Mouse (Mus musculus) CD4-positive helper T cell, adult 2 months (primary cell): ENCODE data around the gene Naa38.

Experiments
- DNase-seq: peaks from one replicate; pipeline ENCODE4 v3.0.0-alpha.2; 2012; ENCODE audit warnings: low read depth, missing footprints, low spot score

Gene Naa38

GRCm38 (mm10) chr11:69395235-69395633 lies at the start of gene Naa38, which contains the start of gene Cyb5d1:
Naa38 (plus strand) TSS chr11:69395487.
Cyb5d1 (minus strand) TSS chr11:69395631.
- peak; percentile 94 for DNase-seq

GRCm38 (mm10) chr11:69346441-69346840 lies 48.8 kb upstream of the Naa38 start:
- no peak for DNase-seq

DNA sequence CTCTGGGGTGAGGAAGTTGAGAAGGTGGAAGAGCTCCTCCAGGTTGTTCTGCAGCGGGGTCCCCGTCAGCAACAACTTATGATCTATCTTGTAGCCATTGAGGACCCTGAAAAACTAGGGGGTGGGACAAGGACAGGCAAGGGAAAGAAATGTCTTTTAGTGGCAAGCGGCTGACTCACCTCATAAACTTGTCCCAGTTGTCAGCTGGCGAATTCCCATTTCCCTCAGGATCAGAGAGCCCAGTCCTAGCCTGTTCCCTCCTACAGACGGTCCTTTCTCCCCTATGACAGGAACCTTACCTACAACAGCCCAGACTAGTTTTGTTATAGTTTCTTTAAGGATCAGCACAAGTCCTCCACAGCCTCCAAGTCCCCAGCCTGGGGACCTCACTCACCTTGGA lies 38.7 kb upstream of the Naa38 start:
- DNase-seq, result no peak

DNA sequence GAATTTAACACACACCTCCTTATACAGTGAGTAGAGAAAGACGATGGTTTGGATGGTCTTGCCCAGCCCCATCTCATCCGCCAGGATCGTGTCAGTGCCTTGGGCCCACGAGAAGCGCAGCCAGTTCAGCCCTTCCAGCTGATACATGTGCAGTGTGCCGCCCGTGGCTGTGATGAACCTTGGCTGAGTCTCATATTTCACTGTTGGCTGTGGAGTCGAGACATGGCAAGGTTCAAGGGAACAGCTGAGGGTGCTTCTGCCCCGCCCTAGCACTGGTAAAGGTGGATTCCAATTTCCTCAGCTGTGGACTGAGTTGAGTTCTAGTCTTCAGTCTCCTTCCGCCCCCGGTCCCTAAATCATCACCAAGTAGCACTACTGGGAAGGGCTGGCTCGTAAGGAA lies 37.6 kb upstream of the Naa38 start:
- no peak for DNase-seq

GRCm38 (mm10) chr11:69362021-69362420 lies 33.3 kb upstream of the Naa38 start:
- DNase-seq, result no peak

DNA sequence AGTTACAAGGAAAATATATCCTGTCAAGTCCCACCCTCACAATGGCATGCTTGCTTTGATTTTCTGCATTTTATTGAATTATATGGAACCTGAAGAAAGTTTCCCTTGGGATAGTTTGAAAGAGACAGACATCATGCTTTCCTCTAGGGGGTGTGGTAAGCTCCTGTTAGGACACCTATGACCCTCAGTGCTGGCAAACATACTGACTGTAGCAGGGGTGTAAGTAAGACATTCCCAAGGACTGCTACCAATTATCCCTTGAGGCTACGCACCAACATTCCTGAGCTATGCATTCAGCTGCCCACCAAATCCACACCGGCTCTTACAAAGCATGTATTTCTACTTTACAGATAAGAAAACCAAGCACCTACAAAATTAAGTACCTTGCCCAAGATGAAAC lies 32.8 kb upstream of the Naa38 start:
- DNase-seq, result no peak

DNA sequence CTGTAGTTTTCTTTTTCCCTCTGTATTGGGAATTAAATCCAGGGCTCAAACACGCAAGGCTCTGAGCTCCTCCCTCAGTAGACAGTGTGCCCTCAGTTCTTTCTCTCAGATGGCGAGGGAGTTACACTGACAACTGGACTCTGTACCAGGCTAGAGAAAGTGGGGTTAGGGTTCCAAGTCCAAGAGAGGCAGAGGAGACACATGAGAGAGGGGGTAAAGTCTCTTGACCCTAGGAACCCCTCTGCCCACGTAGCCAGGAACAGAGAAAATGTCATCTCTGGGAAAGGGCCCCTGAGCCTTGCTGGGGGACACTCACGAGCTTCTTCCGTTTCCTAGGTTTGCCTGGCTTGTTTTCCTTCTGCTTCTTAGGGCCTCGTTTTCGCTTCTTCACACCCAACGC lies 30.9 kb upstream of the Naa38 start:
- DNase-seq, result no peak

DNA sequence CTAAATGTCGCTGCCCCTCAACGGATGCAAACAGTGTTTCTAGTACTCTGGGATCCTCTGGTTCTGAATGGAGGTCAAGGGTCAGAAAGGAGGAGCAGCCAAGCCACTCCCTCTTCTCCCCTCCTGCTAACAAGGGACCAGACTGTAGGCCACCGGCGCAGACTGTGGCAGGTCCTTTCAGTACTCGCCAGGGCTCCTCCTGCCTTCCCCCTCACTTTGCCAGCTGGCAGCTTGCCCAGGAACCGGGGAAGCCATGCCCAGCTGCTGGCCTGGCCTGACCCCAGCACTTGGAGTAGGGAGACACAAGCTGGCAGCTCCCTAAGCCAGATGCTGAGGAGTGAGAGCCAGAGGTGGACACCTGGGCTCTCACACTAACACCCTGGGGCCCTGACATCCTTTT lies 30.4 kb upstream of the Naa38 start:
- DNase-seq, result no peak

GRCm38 (mm10) chr11:69365722-69366121 lies 29.6 kb upstream of the Naa38 start:
- DNase-seq, result peak; percentile 38

GRCm38 (mm10) chr11:69366157-69366854 lies 29.0 kb upstream of the Naa38 start:
- peak; percentile 98 for DNase-seq

DNA sequence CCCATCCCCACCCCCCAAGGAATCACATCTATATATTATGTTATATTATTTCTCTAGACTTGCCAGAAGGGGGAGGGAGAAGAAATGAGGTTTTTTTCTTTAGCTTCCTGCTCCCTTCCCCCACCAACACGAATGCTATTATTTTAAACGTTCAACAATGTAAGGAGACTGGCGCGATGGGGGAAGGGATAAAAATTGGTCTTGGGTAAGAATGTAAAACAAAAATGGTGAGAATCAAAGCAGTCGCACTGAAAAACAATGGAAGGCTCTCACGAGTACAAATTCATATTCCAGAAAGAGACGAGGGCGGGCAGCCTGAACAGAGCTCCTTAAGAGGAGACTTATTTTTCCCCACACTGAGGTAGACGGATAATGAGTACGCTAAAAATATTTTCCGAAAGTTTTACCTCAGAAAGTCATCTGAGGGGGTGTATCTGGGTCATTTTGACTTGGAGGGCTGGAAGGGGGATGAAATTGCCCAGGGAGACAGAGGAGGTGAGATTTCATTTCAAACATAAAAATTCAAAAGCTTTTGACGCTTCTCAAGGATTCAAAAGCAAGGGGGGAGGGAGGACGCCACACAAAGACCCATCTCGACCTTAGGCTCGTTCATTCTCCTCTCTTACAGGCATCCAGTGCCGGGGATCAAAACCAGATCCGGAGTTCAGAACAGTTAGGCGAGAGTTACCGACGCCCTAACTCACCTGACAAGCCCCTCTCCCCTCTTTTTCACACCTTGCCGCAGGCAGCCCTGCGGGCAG lies 28.3 kb upstream of the Naa38 start:
- DNase-seq, result peak; percentile 74

DNA sequence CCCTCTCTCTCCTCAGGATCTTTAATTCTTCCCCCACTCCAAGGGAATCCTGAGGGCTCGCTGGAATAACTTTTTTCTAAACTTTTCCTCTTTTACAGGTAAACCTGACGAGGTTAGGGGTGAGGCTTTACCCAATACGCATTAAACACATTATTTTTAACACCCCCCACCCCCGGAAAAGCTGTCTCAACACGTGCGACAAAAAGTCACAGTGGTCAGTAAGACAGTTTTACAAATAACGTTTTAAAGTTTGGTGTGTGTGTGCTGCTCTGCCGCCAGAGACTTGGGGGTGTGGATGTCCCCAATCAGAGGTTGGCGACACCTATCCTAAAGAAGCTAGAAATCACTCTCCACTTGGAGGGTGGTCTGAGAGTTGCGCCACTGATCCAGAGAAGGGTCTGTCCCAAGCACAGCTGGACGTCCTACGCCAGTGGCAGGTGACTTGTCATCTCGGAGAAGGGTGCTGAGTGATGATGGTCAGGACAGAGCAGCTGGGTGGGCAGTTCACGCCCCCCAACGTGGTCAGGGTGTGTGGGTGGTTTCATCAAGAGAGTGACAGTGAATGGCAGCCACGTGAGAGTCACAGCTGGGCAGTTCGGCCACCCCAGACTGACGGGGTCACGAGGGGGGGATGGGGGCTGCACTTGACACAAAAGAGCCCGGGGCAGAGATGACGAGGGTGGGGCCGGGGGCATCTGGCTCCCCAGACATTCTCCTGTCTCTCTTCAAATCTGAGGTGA lies 27.5 kb upstream of the Naa38 start:
- DNase-seq, result peak; percentile 48

DNA sequence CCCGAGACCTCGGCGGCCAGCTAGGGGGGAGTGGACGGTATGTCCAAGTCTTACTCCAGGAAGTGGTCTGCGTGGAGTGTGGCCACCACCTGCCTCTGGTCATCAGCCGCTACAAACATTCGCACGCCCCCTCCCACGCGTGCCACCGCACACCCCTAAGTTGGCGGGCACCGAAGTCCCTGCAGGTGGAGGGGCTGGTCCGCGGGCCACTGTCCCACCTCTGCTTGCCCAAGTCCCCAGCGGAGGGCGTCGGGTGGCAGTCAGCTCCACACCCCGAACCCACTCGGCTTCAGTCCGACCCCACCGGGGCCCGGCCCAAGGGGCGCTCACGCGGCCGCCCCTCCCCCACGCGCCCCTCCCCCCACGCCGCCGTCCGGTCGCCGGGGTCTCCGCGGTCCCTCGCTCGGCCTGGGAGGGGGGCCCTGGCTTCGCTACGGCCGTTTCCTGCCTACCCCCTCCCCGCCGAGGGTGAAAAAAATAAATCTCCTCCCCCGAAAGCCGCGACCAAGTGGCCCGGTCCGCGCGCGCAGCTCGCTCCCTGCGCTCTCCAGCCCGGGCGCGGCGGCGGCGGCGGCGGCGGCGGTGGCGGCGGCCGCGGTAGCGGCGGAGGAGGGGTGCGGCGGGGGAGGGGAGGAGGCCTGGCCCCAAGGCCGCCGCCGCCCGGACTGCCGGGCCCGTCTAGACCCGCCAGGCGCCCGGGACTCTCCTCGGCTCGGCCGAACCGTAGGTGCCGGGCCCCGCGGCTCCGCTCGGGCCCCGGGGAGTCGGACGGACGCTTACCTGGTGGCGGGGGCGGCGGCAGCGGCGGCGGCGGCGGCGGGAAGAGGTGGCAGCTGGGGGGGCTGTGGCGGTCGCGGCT lies 26.7 kb upstream of the Naa38 start:
- DNase-seq, result peak; percentile 63

DNA sequence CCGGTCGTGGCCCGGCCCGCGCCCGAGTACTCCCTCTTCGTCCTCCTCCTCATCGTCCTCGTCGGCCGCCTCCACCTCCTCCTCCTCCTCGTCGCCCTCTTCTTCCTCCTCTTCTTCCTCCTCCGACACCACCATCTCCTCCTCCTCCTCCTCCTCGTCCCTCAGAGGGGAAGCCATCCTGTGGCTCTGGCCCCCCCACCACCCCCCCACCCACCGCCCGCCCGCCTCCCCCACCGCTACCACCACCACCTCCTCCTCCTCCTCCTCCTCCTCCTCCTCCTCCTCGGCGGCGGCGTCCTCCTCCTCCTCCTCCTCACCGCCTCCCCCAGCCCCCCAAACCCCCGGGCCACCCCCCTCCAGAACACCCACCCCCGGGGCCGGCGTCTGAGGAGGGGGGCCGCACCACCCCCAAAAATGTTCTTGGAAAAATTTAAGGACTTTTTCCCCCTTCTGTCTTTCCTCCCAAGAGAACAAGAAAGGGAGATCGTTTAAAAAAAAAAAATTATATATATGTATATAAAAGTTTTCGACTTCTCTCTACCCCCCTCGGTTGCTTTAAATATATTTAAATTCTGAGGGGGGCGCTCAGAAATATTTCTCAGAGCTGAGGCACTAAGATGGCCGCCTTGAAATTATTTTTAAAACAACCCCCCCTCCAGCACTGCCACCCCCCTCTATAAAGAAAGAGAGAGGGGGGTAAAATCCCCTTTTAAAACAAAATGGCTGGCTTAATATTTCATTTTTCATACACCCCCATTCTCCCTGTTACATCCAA lies 25.9 kb upstream of the Naa38 start, which contains the start of gene Chd3:
Chd3 (minus strand) TSS at position 192 of the 775 bp plus-strand sequence.
- DNase-seq, result peak; percentile 40

- no peak for DNase-seq
Measured at GRCm38 (mm10) chr11:69369990-69370816, 25.1 kb upstream of the Naa38 start.

DNA sequence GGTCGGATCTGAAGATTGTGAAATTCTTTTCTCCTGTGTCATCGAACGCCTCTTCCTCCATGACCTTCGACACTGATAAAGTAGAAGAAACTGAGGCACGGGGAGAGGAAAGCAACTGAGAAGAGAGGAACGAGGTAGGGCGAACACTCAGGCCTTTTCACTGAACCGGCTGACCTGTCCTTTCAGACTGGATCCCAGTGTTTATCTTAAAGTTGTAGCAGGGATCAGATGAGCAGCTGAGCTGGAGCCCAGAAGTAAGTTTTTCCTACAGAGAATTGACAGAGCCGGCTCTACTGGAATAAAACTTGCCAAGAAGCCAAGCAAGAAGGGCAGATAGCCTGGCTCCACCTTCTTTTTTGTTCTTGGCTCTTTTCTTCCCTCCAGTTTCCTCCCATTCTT lies 24.5 kb upstream of the Naa38 start:
- no peak for DNase-seq

- DNase-seq, result peak; percentile 32
Measured at GRCm38 (mm10) chr11:69371601-69372000, 23.7 kb upstream of the Naa38 start.

DNA sequence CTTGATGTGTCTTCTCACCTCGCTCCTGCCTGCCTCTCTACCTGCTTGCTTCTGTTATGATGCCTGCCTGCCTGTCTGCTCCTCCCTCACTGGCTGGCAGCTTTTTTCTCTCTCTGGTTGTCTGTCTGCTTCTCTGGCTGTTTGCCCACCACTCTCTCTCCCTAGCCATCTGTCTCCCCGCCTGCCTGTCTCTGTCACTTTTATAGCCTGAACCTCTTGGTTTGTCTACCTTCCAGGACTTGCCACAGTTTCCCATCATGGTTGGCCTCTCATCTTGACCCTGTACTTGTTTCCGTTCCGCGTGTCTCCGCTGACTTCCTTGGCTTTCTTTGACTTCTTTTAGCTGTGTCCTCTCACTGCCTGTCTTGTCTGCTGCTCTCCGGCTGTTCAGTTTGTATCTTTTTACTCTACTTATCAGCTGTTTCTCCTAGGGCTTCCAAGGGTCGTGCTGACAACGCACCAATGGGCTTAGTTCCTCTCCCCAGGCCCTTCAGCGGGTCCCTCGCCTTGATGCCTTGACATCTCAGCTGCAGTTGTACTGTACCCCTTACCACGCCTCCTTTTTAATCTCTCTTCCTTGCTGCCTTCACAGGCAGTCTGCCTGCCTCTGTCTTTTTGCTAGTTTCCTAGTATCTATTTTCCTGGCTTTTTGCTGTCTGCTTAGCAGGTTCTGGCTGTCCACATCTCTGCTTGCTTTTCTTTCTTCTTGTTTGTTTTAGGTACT lies 23.1 kb upstream of the Naa38 start:
- DNase-seq, result peak; percentile 52

GRCm38 (mm10) chr11:69372780-69373170 lies 22.5 kb upstream of the Naa38 start:
- peak; percentile 59 for DNase-seq
